Mouse (Mus musculus): ENCODE results near the gene Izumo1r. TPM values are rescaled to one million over a fixed set of nuclear protein-coding genes. Genes with fewer than 3 reads are reported as not detected.

The Izumo1r gene
- not detected for total RNA-seq (2021)

DNA sequence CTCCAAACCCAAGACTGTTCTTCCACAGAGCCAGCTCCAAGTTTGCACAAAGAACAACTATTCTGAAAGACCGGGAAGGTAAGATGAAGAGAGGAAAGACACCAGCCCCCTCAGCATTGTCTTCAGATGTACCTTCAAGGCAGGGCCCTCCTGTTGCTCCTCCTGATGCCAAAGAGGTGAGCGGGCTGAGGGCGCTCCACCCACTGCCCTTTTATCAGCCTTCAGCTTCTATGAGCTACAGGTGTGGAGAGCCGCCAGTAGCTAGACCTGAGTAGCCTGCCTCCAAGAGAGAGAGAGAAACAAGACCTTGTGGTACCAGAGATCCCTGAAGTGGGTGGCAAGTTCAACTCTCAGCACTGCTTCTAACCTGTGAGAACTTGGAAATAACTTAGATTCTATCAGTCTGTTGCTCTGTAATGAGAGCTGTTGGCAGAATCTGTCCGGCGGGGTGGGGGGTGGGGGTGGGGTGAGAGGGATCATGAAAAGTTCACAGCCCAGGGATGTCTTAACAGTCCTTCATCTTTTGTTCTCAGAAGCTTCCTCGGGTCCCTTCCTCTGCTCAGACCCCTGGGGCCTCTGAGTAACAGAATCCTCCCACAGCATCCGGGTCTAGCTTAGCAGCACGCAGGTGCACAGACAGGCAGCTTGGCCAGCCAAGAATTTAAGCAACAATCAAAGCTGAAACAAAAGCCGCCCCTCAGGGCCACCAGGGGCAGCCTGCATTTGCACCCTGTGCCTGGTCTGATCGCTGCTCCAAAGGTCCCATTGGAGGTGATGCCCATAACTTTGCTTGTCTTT is at the start of gene Izumo1r:
Gene Izumo1r (minus strand): TSS at position 369 of the 798 bp plus-strand sequence.
- no peak for DNase-seq
- intact Hi-C loops (cut with DNase I) = no loop called here

DNA sequence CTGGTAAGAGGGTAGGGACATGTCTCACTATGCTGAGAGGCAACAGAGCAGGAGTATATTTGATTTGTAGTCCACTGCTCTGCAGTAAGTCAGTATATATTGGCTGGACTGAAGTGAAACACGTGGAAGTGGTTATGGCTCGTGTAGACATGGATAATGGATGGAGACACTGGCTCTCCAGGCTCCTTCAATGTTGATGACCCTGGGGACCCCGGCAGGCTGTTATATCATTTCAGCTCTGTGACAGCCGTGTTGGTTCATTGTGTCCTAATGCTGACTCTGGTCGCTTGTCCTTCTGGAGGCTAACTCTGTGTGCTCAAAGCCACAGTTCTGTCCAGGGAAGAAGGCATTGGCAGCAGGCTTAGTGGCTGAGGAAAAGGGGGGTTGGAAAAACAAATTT is 47.3 kb upstream of the Izumo1r start:
- intact Hi-C loops (cut with DNase I) = no loop called here
- DNase-seq = no peak

DNA sequence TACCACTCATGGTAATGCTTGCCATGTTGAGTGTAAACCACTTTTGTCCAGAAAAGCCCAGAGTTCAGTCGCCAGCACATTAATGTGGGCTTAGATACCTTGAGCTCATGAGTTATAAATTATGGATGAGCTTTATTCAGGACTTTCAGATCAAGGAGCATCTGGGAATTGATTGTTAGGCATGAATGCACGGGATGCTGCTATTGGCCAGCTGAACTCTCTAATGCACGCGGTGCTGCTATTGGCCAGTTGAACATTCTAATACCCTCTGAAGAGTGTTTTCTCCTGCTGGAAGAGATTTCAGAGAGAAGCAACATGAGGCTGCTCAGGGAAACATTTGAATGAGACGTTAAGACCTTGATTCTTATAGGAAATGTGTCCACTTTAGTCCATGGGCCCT is 45.1 kb upstream of the Izumo1r start:
- intact Hi-C loops (cut with DNase I) = no loop called here
- no peak for DNase-seq

DNA sequence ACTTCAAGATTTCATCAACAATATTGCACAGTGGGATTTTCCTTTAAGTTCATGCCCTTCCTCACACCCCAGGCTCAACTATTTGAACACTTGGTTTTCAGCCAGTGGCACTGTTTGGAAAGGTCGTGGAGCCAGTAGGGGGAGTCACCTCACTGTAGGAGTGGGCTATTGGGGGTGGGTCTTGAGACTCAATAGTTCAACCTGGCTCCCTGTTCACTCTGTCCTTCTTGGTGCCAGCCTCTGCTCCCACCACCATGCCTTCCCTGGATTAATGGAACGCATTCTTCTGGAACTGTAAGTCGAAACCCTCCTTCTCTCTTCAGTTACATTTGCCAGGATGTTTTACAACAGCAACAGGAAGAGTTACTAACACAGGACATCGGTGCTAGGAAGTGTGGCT is 42.9 kb upstream of the Izumo1r start:
- intact Hi-C loops (cut with DNase I) = no loop called here
- DNase-seq = no peak

DNA sequence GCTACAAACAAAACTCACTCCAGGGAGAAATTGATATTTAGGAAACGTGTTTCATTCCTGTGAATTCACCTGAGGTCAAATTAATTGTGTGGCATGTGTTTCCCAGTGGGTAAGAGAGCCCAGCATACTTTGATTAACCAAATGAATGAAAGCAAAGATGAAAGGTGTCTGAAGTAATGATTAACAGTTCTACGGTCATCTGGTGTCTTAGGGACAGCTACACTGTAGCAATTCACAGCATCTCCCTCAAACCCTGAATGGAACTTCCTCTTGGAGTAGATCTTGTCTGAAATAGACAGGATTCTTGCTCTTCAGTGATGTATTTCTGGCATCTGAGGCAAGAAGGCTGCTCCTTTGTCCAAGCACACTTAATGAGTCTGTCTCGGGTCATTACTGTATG is 42.2 kb upstream of the Izumo1r start:
- no peak for DNase-seq
- intact Hi-C loops (cut with DNase I) = no loop called here

DNA sequence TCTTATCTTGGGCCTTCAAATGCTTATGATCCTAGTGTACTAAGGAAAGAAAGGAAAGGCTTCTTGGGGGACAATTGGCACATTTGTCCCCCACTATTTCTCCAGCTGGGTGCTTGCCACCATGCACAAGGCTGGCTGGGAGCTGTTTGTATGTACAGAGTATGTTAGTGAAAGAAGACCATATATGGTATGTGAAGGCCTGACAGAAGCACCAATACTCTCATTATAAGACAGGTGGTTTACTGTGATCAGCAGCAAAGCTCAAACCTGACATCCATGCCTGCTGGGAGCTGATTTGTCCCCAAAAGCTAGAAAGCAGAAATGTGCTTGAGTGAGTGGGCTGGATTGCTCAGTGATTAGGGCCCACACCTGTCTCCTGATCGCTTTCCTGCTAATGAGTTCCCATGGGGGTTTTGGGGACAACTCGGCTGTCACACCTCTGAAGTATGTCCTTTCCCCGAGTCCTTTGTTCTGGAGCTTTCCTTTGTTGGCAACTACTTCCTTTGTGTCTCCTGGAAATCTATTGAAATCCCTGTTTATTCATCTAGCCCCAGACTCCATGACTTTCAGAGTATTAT is 38.5 kb upstream of the Izumo1r start:
- no peak for DNase-seq
- intact Hi-C loops (cut with DNase I) = no loop called here

DNA sequence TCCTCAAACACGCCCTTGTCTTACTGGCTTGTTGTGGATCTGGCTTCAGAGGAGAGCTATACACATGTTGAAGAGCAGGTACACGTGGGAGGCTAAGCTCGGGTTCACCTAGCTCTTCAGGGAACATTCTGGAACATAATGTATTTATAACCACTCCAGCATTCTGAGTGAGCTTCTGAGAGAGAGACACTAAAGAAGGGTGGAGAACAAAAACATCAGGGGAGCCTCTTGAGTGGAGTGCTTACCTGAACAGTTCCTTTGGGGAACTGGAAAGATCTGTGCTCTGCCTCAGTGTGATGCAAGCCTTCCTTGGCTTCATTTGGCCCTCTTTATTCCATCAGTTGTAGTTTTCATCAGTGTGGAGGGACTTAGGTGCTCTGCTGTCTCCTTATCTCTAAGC is 35.9 kb upstream of the Izumo1r start:
- intact Hi-C loops (cut with DNase I) = no loop called here

DNA sequence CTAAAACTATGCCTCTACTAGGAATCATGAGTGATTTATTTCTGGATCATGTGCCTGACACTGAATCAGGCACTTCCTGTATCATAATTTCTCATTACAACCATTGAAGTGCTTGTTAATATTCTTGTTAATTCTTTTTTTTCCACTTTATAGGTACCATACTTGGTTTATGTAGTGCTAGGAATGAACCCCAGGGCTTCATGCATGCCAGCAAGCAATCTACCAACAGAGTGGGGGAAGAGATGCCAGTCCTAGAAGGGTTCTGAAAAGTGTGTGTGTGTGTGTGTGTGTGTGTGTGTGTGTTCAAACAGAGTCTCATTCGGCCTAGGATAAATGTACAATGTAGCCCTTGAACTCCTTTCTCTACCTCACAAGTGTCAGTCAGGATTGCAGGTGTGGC is 33.6 kb upstream of the Izumo1r start:
- DNase-seq = no peak
- intact Hi-C loops (cut with DNase I) = no loop called here

More for the DNA sequence above, 35.9 kb upstream of the Izumo1r start:
- DNase-seq = no peak

DNA sequence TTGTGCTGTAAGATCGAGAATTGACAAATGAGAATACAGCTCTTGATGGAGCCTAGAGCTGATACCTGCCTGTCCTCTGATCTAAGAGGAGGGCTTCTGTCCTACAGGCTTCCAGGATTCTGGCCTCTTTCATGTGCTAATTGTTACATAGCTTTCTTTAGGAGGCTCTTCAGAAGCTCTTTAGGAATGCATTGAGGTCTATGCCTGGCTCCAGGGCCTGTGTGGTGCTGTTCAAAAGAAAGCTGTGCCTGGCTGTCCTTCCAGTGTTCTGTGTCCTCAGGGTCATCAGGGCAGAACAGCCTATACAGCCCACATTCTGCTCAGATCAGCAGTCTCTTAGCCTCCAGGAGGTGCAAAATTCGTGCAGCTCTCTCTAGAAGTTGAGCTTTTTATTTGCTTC is 31.1 kb upstream of the Izumo1r start:
- intact Hi-C loops (cut with DNase I) = no loop called here
- no peak for DNase-seq

DNA sequence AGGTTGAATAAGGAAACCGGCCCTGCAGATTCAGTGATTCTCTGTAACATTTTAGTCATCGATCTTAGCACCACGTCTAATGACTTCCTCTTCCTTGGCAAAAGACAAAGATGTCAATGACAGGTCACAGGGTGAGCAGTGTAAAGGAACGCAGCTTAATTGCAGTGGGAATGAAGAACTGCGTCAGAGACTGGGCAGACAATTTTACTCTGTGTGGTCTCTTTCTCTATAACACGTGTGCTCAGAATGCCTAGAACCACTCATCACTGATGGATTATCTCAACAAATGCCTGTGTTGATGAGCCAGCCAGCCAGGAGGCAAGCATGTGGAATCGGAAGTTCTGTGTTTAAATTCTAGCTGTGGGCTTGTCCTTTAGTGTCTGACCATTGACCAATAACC is 28.2 kb upstream of the Izumo1r start:
- intact Hi-C loops (cut with DNase I) = no loop called here
- DNase-seq = no peak

DNA sequence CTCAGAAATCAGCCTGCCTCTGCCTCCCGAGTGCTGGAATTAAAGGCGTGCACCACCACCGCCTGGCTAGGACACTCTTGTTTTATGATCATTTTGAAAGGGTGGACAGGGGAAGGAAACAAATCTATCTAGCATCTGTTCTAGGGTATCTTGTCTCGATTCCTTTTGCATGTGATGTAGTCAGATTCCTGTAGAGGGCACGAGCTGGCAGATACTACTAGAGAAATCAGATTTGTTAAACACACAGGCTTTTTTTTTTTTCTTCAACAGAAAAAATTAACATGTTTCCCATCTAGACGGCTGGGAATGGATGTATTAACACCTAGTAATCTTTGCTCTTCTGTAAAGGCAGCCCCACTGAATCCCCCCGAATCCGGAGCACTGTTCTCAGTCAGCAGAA is 27.5 kb upstream of the Izumo1r start:
- no peak for DNase-seq
- intact Hi-C loops (cut with DNase I) = no loop called here

DNA sequence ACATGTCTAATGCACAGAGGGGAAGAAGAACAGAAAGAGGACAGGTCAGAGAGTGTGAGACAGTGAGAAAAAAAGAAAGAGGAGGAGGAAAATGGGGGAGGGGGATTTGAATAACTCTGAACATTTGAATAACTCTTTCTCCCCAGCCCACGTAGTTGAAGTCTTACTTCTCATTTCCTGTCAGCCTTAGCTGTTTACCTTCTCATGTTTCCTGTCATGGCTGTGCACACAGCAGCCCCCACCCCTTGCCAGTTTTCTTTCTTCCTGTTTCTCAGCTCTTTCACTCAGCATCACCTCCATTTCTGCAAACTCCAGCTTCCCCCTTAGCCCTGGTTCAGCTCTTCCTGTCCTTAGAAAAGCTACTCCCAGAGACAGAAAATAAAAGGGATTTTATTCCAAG is 22.8 kb upstream of the Izumo1r start:
- no peak for DNase-seq

DNA sequence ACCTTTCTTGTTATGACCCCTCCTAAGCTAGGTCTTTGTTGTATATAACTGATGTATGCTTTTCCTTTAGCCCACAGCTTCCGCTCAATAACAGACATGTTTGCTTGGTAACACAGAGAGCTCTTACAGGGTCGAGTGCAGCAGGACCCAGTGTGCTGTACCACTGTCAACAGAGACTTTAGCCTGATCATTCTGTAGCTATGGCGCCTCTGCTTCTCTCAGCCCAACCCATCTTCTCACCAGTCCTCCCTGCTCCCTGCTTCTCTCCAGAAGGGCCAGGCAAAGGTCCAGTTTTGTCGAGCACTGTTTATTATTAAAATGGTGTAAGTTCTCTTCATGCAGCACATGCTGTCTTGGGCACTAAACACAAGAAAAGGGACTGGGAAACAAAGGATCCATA is 19.9 kb upstream of the Izumo1r start:
- no peak for DNase-seq
- intact Hi-C loops (cut with DNase I) = no loop called here

More for the DNA sequence above, 22.8 kb upstream of the Izumo1r start:
- intact Hi-C loops (cut with DNase I) = no loop called here

DNA sequence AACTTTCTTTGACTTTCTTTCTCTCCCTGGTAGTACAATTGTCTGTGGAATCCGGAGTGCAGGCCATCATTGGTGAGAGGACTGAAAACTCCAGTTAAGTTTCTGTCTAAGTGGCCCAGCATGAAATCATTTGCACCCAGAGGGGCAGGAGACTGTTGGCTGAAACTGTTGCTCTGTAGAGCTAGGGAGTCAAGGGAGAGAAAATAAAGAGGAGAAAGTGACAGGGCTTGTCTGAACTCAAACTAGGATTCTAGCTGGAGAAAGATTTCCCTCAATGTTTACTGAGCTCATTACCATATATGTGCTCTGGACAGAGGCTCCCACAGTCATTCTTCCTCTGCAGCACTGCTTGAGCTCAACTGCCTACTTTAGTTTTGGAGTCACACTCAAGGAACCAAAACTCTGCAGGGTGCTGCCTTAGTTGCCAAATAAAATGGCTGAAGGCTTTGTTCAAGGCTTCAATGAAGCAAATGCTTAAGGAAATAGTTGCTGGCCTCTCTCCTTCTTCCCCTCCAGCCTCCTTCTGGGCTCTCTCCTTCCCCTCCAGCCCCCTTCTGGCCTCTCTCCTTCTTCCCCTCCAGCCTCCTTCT is 18.3 kb upstream of the Izumo1r start:
- no peak for DNase-seq
- intact Hi-C loops (cut with DNase I) = no loop called here

DNA sequence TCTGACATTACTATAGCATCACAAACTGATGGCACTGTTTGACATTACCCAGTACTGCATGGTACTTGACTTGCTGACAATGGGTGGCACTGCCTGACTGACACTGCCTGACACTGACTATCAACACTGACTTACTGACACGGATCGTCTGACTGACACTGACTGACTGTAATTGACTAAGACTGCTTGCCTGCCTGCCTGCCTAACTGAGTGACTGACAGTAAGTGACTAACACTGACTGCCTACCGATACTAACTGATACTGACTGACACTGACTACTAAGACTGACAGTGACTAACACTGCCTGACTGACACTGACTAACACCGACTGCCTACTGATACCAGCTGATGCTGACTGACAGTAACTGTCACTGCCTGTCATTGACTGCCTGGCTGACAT is 17.5 kb upstream of the Izumo1r start:
- DNase-seq = no peak
- intact Hi-C loops (cut with DNase I) = no loop called here

DNA sequence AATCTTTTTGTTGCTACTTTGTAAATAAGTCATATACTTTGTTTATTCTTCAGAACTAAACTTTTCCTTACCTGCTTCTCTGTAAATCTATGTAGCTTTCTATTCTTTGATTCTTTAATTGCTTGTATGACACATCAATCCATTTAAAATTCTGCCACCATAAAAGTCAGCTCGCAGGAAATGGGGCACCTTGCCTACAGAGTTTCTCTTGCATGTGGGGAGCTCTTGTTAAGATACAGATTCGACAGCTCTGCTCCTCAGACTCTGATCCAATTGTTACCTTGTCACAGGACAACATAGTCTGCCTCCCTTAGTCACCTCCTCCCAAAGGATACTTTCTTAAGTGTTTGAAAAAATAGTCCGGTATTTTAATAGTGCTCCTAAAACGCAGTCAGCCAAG is 16.9 kb upstream of the Izumo1r start:
- intact Hi-C loops (cut with DNase I) = no loop called here
- DNase-seq = no peak

DNA sequence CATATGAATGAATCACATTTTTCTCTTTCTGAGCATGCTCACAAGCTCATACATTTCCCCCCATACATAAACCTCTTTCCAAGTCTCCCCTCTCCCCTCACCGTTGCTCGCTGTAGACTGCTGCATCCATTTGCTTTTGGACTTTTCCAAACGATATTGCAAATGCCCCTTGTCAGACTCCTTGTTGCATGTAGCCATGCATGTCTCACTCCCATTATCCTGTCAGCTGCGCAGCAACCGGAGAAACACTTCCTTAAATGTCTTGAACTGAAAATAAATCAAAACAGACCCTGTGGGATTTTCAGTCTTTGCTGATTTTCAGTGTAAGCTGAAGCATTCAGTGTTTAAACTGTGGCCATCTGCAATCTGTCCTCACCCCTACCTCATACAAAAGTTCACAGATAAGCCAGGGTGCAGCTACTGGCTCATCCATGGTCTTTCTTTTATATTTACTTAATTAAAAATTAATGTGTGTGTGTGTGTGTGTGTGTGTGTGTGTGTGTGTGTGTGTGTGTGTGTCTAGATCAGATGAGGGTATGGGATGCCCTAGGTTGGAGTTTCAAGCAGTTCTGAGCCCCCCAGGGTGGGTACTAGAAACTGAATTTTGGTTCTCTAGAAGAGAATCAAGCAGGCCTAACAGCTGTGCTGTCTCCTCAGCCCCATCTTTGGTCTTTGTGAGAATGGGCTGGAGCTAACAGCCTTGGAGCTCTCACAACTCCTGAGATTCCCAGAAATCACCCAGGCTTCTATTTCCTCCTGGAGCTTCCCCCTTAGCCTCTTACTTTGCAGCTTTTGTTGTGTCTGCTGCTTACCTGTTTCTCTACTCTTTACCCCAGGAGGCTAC is 15.3 kb upstream of the Izumo1r start:
- DNase-seq = no peak
- intact Hi-C loops (cut with DNase I) = no loop called here

DNA sequence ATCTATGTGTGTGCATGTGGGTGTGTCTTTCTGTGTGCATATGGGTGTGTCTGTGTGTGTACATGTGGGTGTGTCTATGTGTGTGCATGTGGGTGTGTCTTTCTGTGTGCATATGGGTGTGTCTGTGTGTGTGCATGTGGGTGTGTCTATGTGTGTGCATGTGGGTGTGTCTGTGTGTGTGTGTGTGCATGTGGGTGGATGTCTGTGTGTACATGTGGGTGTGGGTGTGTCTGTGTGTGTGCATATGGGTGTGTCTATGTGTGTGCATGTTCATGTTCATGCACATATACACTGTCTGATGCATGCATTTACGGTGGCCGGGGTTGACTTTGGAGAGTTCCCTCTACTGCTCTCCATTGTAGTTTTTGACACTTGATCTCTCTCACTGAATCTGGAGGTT is 13.9 kb upstream of the Izumo1r start:
- intact Hi-C loops (cut with DNase I) = no loop called here
- no peak for DNase-seq

DNA sequence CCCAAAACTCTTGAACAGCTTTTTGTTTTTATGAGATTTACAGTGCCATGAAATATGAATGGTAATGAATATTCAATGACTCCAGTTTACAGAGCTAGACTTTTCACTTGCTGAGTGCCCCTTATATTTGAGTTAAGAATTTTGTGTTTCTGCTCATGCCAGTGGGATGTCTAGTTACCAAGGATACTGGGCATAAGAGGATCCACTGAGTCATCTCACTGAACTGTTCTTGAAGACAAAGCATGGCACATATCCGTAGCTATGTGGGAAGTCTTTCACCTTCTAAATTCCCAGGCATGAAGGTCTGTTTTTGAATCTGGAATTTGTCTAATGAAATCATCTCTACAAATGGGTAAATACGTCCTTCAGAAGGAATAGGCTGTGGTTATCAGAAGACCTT is 8.3 kb upstream of the Izumo1r start:
- intact Hi-C loops (cut with DNase I) = no loop called here
- no peak for DNase-seq

DNA sequence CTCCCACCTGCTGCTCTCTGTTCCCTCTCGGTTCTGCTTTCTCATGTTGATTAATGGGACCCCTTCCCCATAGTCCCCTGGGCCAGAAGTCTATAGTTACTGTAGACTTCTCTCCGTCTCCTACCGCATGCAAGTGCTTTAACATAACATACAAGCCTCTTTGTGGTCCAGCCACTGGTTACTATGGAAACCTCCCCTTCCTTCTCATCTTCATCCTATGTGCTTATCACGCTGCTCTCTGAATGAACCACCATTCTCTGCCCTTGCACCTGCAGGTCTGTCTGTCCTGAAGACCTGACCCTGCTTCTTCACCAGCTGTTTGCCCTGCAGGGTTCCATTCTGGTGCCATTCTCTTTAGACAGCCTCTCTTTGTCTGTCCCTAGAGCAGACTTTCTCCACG is 6.2 kb upstream of the Izumo1r start:
- intact Hi-C loops (cut with DNase I) = no loop called here
- no peak for DNase-seq

DNA sequence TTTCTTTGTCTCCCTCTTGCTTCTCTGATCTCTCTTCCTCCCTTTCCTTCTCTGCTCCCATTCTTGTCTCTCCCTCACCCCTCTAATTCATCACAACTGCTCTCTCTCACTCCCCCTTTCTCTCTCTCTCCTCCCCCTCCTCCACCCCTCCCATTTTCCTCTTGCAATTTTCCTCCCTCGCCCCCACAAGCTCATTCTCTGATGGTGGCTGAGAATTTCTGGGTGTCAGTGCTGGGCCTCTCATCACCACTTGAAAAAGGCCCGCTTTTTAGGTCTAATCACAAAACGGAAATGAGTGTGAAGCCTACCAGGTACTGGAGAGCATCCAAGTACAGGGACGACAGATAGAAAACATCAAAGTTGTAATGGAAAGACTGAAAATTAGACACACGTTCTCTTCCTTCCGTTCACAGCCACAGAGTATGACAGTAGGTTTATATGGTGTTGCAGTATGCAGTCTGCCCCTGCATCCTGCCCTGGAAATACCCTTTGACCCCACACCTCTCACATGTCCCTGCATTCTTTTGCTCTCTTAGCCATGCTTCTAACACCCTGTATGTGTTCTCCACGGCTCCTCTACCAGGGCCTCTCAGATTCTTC is 4.2 kb upstream of the Izumo1r start:
- intact Hi-C loops (cut with DNase I) = no loop called here
- no peak for DNase-seq
